Mouse (Mus musculus) neural tube, embryonic 14.5 days (tissue): ENCODE results near the gene Cox4i1. TPM values are rescaled to one million over a fixed set of nuclear protein-coding genes. Genes with fewer than 3 reads are reported as not detected.

ENCODE experiments used
- ATAC-seq: fragments of 200-750 bp; cut with Nextera tagmentation; 2 replicates; pipeline ENCODE4 v1.8.0; 2017; ENCODE audit warnings: low read depth, mild to moderate bottlenecking, moderate TSS enrichment, moderate library complexity
- H3K27ac ChIP-seq: fragments of 300-500 bp; sonication (generic); 2 replicates; pipeline ENCODE4 v1.5.1; 2014; ENCODE audit warnings: low read depth, mild to moderate bottlenecking, control low read depth, low read length, moderate library complexity, mixed read lengths
- H3K27me3 ChIP-seq: fragments of 300-500 bp; sonication (generic); 2 replicates; pipeline ENCODE4 v1.6.1; 2014; ENCODE audit warnings: low read length; ENCODE audit not compliant: control insufficient read depth, insufficient read depth
- H3K36me3 ChIP-seq: fragments of 300-500 bp; sonication (generic); 2 replicates; pipeline ENCODE4 v1.6.1; 2014; ENCODE audit warnings: low read length, mixed read lengths; ENCODE audit not compliant: control insufficient read depth, insufficient read depth
- H3K4me1 ChIP-seq: fragments of 300-500 bp; sonication (generic); 2 replicates; pipeline ENCODE4 v1.6.1; 2014; ENCODE audit warnings: low read length; ENCODE audit not compliant: control insufficient read depth, insufficient read depth
- H3K4me2 ChIP-seq: fragments of 300-500 bp; sonication (generic); 2 replicates; pipeline ENCODE4 v1.6.1; 2014; ENCODE audit warnings: mild to moderate bottlenecking, low read depth, low read length, control low read depth
- H3K4me3 ChIP-seq: fragments of 300-500 bp; sonication (generic); 2 replicates; pipeline ENCODE4 v1.5.1; 2014; ENCODE audit warnings: low read depth, low read length, control low read depth, mixed read lengths
- H3K9ac ChIP-seq: fragments of 300-500 bp; sonication (generic); replicated peaks from 2 replicates; pipeline ENCODE4 v1.6.1; 2014; ENCODE audit warnings: low read depth, mild to moderate bottlenecking, control low read depth, low read length, mixed read lengths
- H3K9me3 ChIP-seq: fragments of 300-500 bp; sonication (generic); 2 replicates; pipeline ENCODE4 v1.6.1; 2016; ENCODE audit warnings: low read length; ENCODE audit not compliant: control insufficient read depth
- WGBS: fragments of 180-500 bp; shearing (Covaris S2); extraction: QIAGEN DNeasy Blood & Tissue Kit; methylation state at CpG from one replicate; pipeline ENCODE4 v1.1.7; 2014; 5-methylcytosine and 5-hydroxymethylcytosine counted together
- polyA plus RNA-seq: library from polyadenylated mRNA; unstranded; fragments of >200 nt; fragmentation: Nextera tagmentation; extraction: Ambion mirVana; gene quantifications from 2 replicates; pipeline ENCODE4 v1.2.1, GENCODE M21; 2014

The Cox4i1 gene
- polyA plus RNA-seq, 1 experiment from 2014 or later = 1,298 TPM

- Histone ChIP-seq H3K27me3 (no peaks in the 10 kb centered on the region), H3K27ac (no peak overlapping the region), H3K4me2 (no peak overlapping the region), H3K4me1 (no peaks in the 10 kb centered on the region), H3K9me3 (no peaks in the 10 kb centered on the region), H3K9ac (no peak overlapping the region), H3K4me3 (no peak overlapping the region), H3K36me3 (no peaks in the 10 kb centered on the region)
- WGBS = 88% methylated on average over 3 of the region's 3 CpGs
- no peak for ATAC-seq
Measured at GRCm38 (mm10) chr8:120706193-120706592, 38.2 kb downstream of the Cox4i1 start.

GRCm38 (mm10) chr8:120709176-120709575 lies 41.2 kb downstream of the Cox4i1 start:
- WGBS = 83% methylated on average over 10 of the region's 10 CpGs
- Histone ChIP-seq H3K9me3 (no peaks in the 10 kb centered on the region), H3K4me3 (no peak overlapping the region), H3K4me2 (no peak overlapping the region), H3K36me3 (no peaks in the 10 kb centered on the region), H3K9ac (no peak overlapping the region), H3K27ac (no peak overlapping the region), H3K4me1 (no peaks in the 10 kb centered on the region), H3K27me3 (no peaks in the 10 kb centered on the region)
- ATAC-seq = no peak

- Histone ChIP-seq H3K9ac (no peak overlapping the region), H3K9me3 (no peaks in the 10 kb centered on the region), H3K27ac (no peak overlapping the region), H3K27me3 (no peaks in the 10 kb centered on the region), H3K4me2 (no peak overlapping the region), H3K36me3 (no peaks in the 10 kb centered on the region), H3K4me3 (no peak overlapping the region), H3K4me1 (no peaks in the 10 kb centered on the region)
- WGBS = 87% methylated on average over 6 of the region's 6 CpGs
- ATAC-seq = no peak
Measured at GRCm38 (mm10) chr8:120715200-120715599, 47.2 kb downstream of the Cox4i1 start.

- WGBS = 82% methylated on average over 15 of the region's 15 CpGs
- no peak for ATAC-seq
- Histone ChIP-seq H3K4me3 (no peak overlapping the region), H3K27ac (no peak overlapping the region), H3K4me1 (no peaks in the 10 kb centered on the region), H3K4me2 (no peak overlapping the region), H3K9ac (no peak overlapping the region), H3K36me3 (no peaks in the 10 kb centered on the region), H3K27me3 (no peaks in the 10 kb centered on the region), H3K9me3 (no peaks in the 10 kb centered on the region)
Measured at GRCm38 (mm10) chr8:120715996-120716680, 48.1 kb downstream of the Cox4i1 start.

- Histone ChIP-seq H3K4me3 (no peak overlapping the region), H3K4me2 (no peak overlapping the region), H3K27ac (no peak overlapping the region), H3K27me3 (no peaks in the 10 kb centered on the region), H3K36me3 (no peaks in the 10 kb centered on the region), H3K4me1 (no peaks in the 10 kb centered on the region), H3K9me3 (no peaks in the 10 kb centered on the region), H3K9ac (no peak overlapping the region)
- ATAC-seq = no peak
- 72% methylated on average over 19 of the region's 19 CpGs for WGBS
Measured at GRCm38 (mm10) chr8:120719586-120720236, 51.7 kb downstream of the Cox4i1 start.

GRCm38 (mm10) chr8:120723025-120723424 lies 55.0 kb downstream of the Cox4i1 start:
- Histone ChIP-seq H3K9me3 (no peaks in the 10 kb centered on the region), H3K9ac (no peak overlapping the region), H3K4me1 (no peaks in the 10 kb centered on the region), H3K4me2 (no peak overlapping the region), H3K27ac (no peak overlapping the region), H3K4me3 (no peak overlapping the region), H3K27me3 (no peaks in the 10 kb centered on the region), H3K36me3 (no peaks in the 10 kb centered on the region)
- WGBS = 76% methylated on average over 6 of the region's 6 CpGs
- no peak for ATAC-seq

Other genes with a start within 250 kb of the Cox4i1 start
- gene Gins2, start 78.9 kb upstream of the Cox4i1 start, polyA plus RNA-seq = 10.5 and 13.1 TPM in 2 replicates
- gene 1190005I06Rik, start 20.6 kb upstream of the Cox4i1 start, polyA plus RNA-seq = 9.9 and 10.0 TPM in 2 replicates
- 4.6 and 8.4 TPM in 2 replicates for gene Gm27021, start 143 bp upstream of the Cox4i1 start, polyA plus RNA-seq
- gene Emc8, start 351 bp downstream of the Cox4i1 start, polyA plus RNA-seq = 95.8 and 125 TPM in 2 replicates
- gene Irf8, start 68.1 kb downstream of the Cox4i1 start, polyA plus RNA-seq = 1.5 and 4.0 TPM in 2 replicates